Mouse (Mus musculus) bone marrow, adult 2 months (tissue): ENCODE data around the gene Mecom. TPM values are rescaled to one million over a fixed set of nuclear protein-coding genes. Genes with fewer than 3 reads are reported as not detected.

Source experiments
- H3K27ac ChIP-seq: fragments of 200-500 bp; 2 replicates; pipeline ENCODE4 v1.5.1; 2012; ENCODE audit warnings: low read depth, mild to moderate bottlenecking, control low read depth, inconsistent platforms, low read length; ENCODE audit not compliant: control insufficient read depth, poor library complexity, insufficient read depth
- H3K4me1 ChIP-seq: fragments of 200-500 bp; 2 replicates; pipeline ENCODE4 v1.6.1; 2011; ENCODE audit warnings: low read length; ENCODE audit not compliant: control insufficient read depth, insufficient read depth
- H3K4me3 ChIP-seq: fragments of 200-500 bp; replicated peaks from 2 replicates; pipeline ENCODE3; 2011; ENCODE audit warnings: mild to moderate bottlenecking, low read depth, low read length, control low read depth; ENCODE audit not compliant: control insufficient read depth
- CTCF ChIP-seq: fragments of 200-500 bp; IDR thresholded peaks from 2 replicates; pipeline ENCODE4 v1.5.1; 2011; ENCODE audit warnings: low read length, control low read depth; ENCODE audit not compliant: control insufficient read depth, insufficient read depth
- POLR2A ChIP-seq: fragments of 200-500 bp; IDR thresholded peaks from 2 replicates; pipeline ENCODE4 v1.6.1; 2011; ENCODE audit warnings: low read depth, mild to moderate bottlenecking, control low read depth, low read length, borderline replicate concordance; ENCODE audit not compliant: control insufficient read depth
- WGBS: fragments of 180-500 bp; shearing (Covaris S2); methylation state at CpG from one replicate; pipeline ENCODE4 v1.1.7; 2018; 5-methylcytosine and 5-hydroxymethylcytosine counted together
- polyA plus RNA-seq: library from polyadenylated mRNA; stranded (reverse); fragments of >200 nt; gene quantifications from 2 replicates; pipeline ENCODE4 v1.2.4, GENCODE M21; 2011; ENCODE audit warnings: low replicate concordance; ENCODE audit not compliant: missing spikeins, insufficient read depth, insufficient read length

Gene Mecom
- polyA plus RNA-seq, 1 experiment, result 0.70 TPM

DNA sequence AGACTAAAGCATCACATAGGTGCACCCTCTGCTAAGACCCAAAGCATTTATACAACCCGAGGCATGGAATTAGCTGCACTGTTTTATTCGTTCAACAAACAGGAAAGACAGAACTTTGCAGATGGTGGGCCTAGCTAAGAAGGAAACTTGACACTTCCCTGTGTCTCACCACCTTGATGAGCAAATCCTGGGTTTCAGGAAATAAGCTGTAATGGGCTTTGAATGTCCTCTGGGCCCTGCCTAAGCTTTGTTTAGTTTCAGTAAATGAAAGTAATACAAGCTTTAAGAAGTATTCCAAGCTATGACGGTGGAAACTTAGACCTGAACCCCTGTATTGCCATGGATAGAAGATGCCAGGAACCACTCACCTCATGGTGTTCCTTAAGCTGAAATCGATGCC lies 383.0 kb downstream of the Mecom start:
- TF ChIP-seq POLR2A (no peak), CTCF (no peak)
- no peak overlapping the region for H3K27ac ChIP-seq
- no peaks in the 10 kb centered on the region for H3K4me1 ChIP-seq
- H3K4me3 ChIP-seq, result no peak overlapping the region
- WGBS, result 47% methylated on average over 4 of the region's 4 CpGs

DNA sequence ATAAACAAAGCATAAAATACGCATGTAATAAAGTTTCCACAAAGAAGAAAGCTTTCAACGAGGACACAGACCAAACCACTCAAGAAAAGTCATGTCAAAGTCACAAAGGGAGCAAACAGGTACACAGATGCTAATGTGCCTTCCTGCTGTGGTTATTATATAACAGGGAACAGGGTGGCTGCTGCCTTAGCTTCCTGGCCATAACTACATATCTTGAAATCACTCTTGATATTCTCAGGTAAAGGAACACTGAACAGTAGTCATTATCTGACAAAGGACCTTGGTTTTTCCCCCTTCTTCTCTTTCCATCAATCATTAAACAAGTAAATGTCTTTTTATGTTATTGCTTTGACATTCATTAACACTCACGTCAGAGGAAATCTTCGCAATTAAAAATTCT lies 384.4 kb downstream of the Mecom start:
- 56% methylated on average over 4 of the region's 4 CpGs for WGBS
- Histone ChIP-seq H3K4me1 (no peaks in the 10 kb centered on the region), H3K27ac (no peak overlapping the region), H3K4me3 (no peak overlapping the region)
- TF ChIP-seq POLR2A (no peak), CTCF (no peak)

DNA sequence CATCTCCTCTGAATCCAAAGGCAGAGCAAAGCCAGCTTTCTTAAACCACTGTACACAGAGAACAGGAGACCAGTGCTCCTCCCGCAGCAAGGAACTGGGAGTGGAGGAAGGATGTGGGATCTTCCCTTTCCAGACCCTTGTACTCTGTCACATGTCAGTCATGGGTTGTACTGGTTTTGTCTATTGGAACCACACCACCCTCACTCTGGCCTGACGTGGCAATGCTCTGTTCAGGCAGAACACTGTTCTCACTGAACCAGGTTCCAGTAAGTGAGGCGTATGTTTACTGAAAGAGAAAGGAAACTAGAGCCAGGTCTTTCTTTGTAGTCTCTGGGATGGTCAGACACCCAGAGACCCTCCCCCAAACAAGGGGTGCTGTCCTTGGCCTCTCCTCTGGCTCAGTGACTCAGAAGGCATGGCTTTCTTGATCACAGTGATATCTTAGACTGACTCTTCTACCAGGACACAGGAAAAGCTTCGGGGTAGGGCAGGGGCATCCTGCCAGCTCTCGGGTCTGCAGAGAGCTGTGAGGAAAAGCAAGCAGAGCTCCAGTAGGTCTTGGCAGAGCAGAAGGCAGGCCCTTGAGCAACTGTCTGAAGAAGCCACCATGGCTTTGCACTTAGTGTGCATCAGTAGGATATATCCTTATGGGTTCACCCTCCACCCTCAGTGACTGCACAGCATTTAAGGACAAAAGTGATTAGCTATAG lies 386.7 kb downstream of the Mecom start:
- Histone ChIP-seq H3K4me3 (no peak overlapping the region), H3K4me1 (no peaks in the 10 kb centered on the region), H3K27ac (no peak overlapping the region)
- TF ChIP-seq CTCF, result no peak
- no peak for TF ChIP-seq POLR2A
- 23% methylated on average over 5 of the region's 5 CpGs for WGBS

DNA sequence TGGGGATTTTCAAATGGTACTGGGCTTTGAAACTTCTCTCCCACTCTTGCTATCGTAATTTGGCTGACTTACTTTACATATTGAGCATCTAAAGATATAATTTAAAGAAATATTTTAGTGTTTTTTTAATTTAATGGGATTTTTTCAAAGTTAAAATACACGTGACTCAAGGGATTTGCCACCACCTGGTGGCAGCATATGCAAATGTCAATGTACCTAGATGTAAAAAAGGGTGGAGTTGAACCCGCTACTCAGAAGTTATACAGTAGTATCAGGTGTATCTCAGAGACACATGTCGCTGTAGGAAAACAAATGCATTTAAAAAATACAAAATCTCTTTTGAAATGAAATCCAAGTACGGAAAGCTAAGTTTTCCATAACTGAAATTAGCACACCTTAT lies 387.5 kb downstream of the Mecom start:
- H3K4me1 ChIP-seq, result no peaks in the 10 kb centered on the region
- 71% methylated on average over 5 of the region's 5 CpGs for WGBS
- TF ChIP-seq CTCF (no peak), POLR2A (no peak)
- no peak overlapping the region for H3K4me3 ChIP-seq
- H3K27ac ChIP-seq, result no peak overlapping the region

DNA sequence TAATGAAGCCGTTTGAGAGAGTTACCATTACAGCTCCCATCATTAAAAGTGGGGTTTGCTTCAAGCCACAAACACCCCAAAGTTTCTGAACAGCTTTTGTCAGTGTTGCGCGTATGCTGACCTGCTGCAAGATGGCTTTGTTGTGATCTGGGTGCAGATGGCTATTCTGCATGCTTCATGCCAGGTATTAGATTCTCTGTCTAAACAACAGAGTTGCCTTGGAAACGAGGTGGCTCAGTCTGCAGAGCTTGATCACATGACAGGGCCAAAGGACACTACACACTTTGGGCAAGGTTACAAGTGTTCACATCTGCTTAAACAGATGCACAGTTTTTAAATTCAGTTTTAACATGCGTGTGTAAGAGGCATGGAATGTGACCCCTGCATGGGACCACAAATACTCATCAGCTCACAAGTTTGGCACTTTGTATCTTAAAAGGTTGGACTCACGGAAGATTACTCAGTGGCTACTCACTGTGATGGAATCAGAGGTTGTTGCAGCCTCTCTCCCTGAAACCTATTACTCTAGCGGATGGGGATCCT lies 390.6 kb downstream of the Mecom start:
- TF ChIP-seq POLR2A, result no peak
- Histone ChIP-seq H3K27ac (no peak overlapping the region), H3K4me3 (no peak overlapping the region), H3K4me1 (no peaks in the 10 kb centered on the region)
- 76% methylated on average over 7 of the region's 7 CpGs for WGBS

DNA sequence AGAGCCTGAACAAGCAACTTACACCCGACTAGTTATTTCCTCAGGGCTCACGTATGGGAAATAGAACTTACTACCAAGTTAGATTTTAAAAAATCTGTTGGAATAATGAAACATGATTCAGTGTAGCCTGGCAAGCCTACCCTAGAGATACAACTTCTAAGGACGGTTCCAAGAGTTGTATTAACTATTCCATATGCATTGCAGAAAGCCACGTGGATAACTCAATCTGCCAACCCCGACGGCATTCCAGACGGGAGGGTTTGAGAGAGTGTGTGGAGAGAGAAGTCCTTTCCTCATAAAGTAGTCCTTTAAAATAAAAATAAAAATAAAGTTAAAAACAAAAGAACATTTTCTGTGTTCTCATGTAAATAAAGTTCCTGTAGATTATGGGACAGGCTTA lies 393.4 kb downstream of the Mecom start:
- WGBS, result 81% methylated on average over 7 of the region's 7 CpGs
- no peak for TF ChIP-seq CTCF
- no peak for TF ChIP-seq POLR2A
- Histone ChIP-seq H3K4me3 (no peak overlapping the region), H3K4me1 (no peaks in the 10 kb centered on the region), H3K27ac (no peak overlapping the region)

DNA sequence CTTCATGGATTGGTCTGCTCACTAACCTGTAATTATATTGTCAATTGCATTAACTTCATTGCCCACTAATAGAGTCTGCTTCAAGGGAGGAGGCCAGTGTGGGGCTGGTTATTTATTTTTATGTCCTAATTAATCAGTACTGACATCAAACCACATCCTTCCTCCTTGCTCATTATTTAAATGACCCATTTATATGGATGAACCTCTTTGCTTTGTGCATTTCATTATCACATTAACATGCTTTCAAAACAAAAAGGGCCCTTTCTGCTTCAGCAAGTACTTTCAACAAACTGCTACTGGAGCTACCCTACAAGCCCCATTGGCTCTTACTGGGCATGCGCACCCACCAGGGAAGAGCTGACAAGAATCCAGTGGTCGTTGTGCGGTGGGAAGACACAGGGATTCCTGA lies 393.9 kb downstream of the Mecom start:
- Histone ChIP-seq H3K4me1 (no peaks in the 10 kb centered on the region), H3K27ac (no peak overlapping the region), H3K4me3 (no peak overlapping the region)
- TF ChIP-seq POLR2A, result no peak
- no peak for TF ChIP-seq CTCF
- WGBS, result 93% methylated on average over 3 of the region's 3 CpGs

DNA sequence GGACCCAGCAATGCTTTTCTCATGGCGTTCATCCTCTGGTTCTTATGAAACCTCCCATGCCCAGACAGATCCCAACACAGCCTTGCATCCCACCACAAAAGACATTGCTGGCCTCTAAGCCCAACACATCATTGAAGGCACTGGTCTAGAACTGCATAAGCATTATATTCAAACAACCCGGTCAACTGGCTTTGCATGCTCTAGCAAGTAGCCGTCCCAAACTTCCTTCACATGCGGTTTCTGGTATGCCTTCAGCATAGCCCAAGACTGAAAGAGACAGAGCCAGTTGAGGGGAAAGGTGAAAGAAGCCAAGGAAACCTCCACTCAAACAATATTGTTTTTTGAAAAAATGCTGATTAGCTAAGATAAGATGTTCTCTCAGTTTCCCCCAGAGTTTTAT lies 397.7 kb downstream of the Mecom start:
- no peak overlapping the region for H3K27ac ChIP-seq
- no peaks in the 10 kb centered on the region for H3K4me1 ChIP-seq
- 83% methylated on average over 4 of the region's 4 CpGs for WGBS
- H3K4me3 ChIP-seq, result no peak overlapping the region
- TF ChIP-seq POLR2A (no peak), CTCF (no peak)
